Mouse (Mus musculus) ES-Bruce4 (cell line): ENCODE measurements around the gene Rtf2.

Experiments
- CTCF ChIP-seq: IDR thresholded peaks from one replicate; pipeline ENCODE4 v1.8.1; 2011; ENCODE audit warnings: low read depth, low read length
- EP300 ChIP-seq: IDR thresholded peaks from 2 replicates; pipeline ENCODE4 v1.6.1; 2011; ENCODE audit warnings: low read depth, low read length; ENCODE audit not compliant: insufficient read depth

GRCm38 (mm10) chr2:172439843-172440639 is at the start of gene Rtf2:
- no peak for TF ChIP-seq EP300
- no peak for TF ChIP-seq CTCF
